Mouse (Mus musculus) gastrocnemius, postnatal 25 days (tissue): ENCODE measurements at regions not wholly inside any gene's neighbourhood (a gene's known extent, or its start where the extent isn't known, plus 50 kb on each side); places are given as distances from the start of the nearest gene placed in this dataset.
"Not testable (repeated sequence)": the region's sequence is repeated elsewhere in the genome, so short reads cannot be mapped to it uniquely, and the experiment has no call there.

Experiments
- DNase-seq: peaks from one replicate; pipeline ENCODE4 v3.0.0; 2022

DNA sequence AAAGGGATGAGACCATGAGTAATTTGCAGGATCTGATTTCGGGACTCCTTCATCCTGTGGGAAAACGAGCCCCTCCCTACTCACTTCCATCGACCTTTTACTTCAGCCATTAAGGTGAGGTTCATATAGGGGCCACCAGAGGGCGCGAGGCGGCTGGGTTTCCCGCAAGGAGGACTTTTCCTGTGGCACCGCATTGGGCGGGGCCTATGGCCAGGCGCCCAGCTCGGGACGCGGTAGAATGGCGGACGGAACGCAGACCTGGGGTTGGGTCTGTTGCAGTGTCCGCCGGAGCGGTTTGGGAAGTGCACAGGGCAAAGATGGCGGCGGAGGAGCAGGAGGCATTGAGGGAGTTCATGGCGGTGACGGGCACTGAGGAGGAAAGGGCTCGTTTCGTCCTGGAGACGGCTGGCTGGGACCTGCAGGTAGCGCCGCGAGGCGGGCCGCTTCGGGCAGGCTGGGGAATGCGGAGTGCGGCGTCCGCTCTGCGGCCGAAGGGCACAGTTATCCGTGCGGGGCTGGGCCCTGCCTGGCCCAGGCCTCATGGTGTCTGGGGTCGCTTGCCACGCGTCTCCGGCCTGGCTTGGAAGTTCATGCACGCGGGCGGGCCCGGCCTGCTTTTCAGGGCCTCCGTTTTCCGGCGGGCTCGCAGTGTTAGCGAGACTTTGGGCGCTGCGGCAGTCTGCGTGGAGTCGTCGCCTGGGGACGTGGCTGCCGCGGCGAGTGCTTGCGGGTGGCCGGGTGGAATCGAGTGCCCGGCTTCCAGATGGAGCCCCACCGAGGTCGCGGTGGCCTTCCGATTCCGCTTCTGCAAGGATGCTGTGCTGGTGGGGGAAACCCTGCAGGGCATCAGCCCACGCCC lies 219.1 kb downstream of the Gm31371 start:
- DNase-seq = peak; percentile 98

DNA sequence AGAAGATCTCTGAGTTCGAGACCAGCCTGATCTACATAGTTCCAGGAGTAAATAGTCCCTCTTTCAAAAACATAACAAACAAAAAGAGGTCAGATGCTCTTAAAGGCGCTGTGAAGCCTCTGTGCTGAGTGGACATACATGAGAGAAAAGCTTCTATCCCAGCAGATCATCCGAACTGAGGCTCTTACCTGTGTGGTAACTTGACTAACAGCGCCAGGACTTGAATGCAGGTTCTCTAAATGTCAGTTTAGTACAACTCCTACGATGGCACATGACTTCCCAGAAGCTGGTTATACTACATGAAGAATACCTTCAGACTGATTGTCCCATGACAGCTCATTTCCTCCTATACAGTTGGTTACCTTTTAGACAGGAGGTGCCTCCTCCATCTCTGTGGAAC lies 220.4 kb downstream of the Gm31371 start:
- DNase-seq = not testable (repeated sequence)

DNA sequence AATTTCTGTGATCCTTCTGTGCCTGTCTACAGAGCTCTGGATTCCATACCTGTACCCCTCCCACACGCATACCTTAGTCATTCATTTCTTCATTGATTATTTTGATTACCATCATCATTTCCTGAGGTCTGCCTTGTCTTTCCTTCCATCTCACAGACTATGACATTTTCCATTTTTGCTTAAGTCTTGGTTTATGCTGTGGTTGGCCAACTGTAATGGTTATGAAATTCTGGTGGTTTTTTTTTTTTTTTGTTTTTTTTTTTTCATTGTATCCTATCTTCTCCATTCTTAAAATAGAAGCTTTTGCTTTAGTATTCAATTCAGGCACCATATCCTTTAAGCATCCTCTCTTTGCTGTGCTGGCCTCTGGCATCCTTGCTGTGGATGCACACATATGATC lies 227.4 kb downstream of the Gm15319 start:
- DNase-seq = not testable (repeated sequence)

DNA sequence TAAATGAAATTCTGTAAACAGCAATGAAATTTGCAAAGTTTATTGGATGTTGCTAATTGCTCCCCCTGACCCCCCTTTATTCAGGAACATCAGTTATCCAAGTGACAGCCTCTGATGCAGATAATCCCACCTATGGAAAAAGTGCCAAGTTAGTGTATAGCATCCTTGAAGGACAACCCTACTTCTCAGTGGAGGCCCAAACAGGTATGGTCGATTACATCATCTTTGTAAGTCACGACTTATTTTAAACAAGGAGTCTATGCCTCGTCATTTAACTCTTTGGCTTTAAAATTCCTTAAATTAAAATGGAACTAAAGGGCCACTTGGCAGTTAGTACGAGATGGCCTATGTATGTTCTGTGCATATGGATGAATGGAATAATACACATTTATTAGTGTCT lies 217.6 kb downstream of the Gm15319 start:
- DNase-seq = not testable (repeated sequence)

DNA sequence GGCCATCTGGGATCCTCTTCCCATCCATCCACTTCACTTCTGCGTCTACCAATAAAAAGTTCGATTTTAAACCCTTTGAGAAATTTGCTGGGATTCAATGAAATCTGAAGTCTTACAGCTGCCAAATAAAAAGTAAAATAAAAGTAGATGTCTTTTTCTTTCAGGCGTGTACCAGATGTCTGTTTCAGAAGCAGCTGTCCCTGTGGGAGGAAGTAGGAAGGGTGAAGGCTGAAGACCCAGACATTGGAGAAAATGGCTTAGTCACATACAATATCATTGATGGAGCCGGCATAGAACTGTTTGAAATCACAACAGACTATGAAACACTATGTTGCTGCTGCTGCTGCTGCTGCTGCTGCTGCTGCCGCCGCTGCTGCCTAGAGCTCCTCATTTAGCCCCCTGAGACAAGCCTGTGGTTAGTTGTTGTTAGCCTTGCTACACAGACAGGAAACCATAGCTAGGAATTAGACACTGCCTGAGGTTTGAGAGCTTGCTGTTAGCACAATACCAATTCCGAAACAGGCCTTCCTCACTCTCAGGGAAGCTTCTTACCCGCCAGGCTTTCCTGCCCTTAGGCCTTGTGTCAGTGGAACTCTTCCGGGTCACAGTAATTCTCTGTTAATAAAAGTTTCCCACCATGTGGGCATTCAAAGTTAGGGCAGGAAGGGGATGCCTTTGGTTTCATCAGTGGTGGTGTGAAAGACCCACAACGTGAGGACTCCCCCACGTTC lies 211.5 kb downstream of the Gm15319 start:
- not testable (repeated sequence) for DNase-seq

DNA sequence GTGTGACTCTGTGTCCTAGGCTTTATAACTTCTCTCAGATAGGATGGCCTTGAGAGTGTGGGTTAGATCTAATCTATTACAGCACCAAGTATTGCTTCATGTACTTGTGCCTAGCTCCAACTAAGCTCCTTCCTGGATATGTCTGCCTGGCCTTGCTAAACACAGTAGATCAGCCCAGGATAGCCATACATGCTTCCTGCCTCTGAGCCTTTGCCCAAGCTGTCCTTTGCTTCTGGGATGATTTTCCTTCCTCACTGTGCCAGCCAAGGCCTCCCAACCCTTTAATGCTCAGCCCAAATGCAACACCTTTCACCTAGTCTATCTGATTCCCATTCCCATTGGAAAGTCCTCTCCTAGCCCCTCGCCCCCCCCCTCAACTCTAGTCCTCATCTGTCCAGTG lies 208.9 kb downstream of the Gm15319 start:
- DNase-seq = peak; percentile 6
